Mouse (Mus musculus) limb, embryonic 10.5 days (tissue): ENCODE measurements around the gene Vezf1. TPM values are rescaled to one million over a fixed set of nuclear protein-coding genes. Genes with fewer than 3 reads are reported as not detected.
A peak's percentile ranks its signal among the peaks of the same experiment; 100 is the strongest.

Experiments
- DNase-seq: peaks from one replicate; pipeline ENCODE4 v3.0.0-alpha.2; 2017; ENCODE audit warnings: low spot score
- H3K27ac ChIP-seq: fragments of 300-500 bp; sonication (generic); 2 replicates; pipeline ENCODE4 v1.5.1; 2016; ENCODE audit warnings: mild to moderate bottlenecking
- H3K27me3 ChIP-seq: fragments of 300-500 bp; sonication (generic); 2 replicates; pipeline ENCODE4 v1.6.1; 2016; ENCODE audit warnings: low read depth, mild to moderate bottlenecking; ENCODE audit not compliant: poor library complexity, severe bottlenecking
- H3K36me3 ChIP-seq: fragments of 300-500 bp; sonication (generic); 2 replicates; pipeline ENCODE4 v1.6.1; 2016; ENCODE audit warnings: mild to moderate bottlenecking, moderate library complexity
- H3K4me1 ChIP-seq: fragments of 300-500 bp; sonication (generic); 2 replicates; pipeline ENCODE4 v1.6.1; 2016
- H3K4me3 ChIP-seq: fragments of 300-500 bp; sonication (generic); 2 replicates; pipeline ENCODE4 v1.5.1; 2016; ENCODE audit warnings: mild to moderate bottlenecking, moderate library complexity
- H3K9me3 ChIP-seq: fragments of 300-500 bp; sonication (generic); replicated peaks from 2 replicates; pipeline ENCODE4 v1.6.1; 2016; ENCODE audit warnings: mild to moderate bottlenecking
- WGBS: fragments of 180-500 bp; shearing (Covaris S2); methylation state at CpG from one replicate; pipeline ENCODE4 v1.1.7; 2016; 5-methylcytosine and 5-hydroxymethylcytosine counted together
- polyA plus RNA-seq: library from polyadenylated mRNA; unstranded; fragments of >200 nt; fragmentation: Nextera tagmentation; extraction: Ambion mirVana; gene quantifications from 2 replicates; pipeline ENCODE4 v1.2.1, GENCODE M21; 2016

Gene Vezf1
- polyA plus RNA-seq, 1 experiment from 2014 or later = 59.2 TPM

DNA sequence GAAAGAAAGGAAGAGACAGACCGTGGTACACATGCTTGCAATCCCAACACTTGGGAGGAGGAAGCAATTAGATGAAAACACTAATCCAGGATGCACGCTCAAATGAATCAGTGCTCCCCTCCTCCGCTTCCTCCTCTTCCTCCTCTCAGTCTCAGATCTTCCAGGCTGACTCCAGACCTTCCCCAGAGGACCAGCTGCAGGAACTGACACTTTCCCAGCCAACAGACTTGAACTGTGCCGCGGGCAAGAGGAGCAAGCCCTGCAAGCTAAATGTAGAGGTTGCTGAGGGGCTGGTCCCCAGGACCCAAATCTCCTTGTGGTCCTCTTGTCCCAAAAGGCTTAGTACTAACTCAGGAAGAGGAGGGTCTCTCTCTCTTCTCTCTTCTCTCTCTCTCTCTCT is 21.1 kb downstream of the Vezf1 start:
- H3K27ac ChIP-seq = no peak overlapping the region
- no peaks in the 10 kb centered on the region for H3K27me3 ChIP-seq
- peaks cover 14% of the 10 kb centered on the region for H3K36me3 ChIP-seq
- H3K9me3 ChIP-seq = no peaks in the 10 kb centered on the region
- H3K4me1 ChIP-seq = peaks cover 21% of the 10 kb centered on the region
- no peak for DNase-seq
- WGBS = 63% methylated on average over 5 of the region's 5 CpGs
- H3K4me3 ChIP-seq = no peak overlapping the region

DNA sequence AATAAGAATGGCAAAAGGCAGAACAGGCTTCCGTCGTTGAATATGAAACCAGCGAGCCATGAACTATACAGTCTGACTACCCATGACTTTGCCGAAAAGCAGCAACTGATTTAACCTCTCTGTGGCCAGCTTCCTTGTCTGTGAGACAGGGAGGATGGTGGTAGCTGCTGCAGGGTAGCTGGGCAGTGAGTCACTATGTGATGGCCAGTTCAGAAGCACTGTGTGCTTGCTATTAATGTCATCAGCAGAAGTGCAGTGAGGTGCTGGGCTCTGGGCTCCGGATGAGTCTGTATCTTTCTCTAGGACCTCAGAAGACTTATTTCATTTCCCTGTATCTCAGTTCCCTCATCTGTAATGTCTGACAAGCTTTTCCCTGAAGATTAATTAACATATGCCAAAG is 22.2 kb downstream of the Vezf1 start:
- H3K9me3 ChIP-seq = no peaks in the 10 kb centered on the region
- peaks cover 21% of the 10 kb centered on the region for H3K4me1 ChIP-seq
- H3K27ac ChIP-seq = no peak overlapping the region
- no peaks in the 10 kb centered on the region for H3K27me3 ChIP-seq
- WGBS = 87% methylated on average over 5 of the region's 5 CpGs
- no peak for DNase-seq
- H3K36me3 ChIP-seq = peaks cover 2% of the 10 kb centered on the region
- no peak overlapping the region for H3K4me3 ChIP-seq

- Histone ChIP-seq H3K4me3 (no peak overlapping the region), H3K36me3 (no peaks in the 10 kb centered on the region), H3K27ac (no peak overlapping the region), H3K27me3 (peaks cover 7% of the 10 kb centered on the region; the same call in 1 of the 2 replicates), H3K9me3 (no peaks in the 10 kb centered on the region), H3K4me1 (peaks cover 13% of the 10 kb centered on the region)
- WGBS = 96% methylated on average over 1 of the region's 1 CpGs
- no peak for DNase-seq
These were observed 23.9 kb downstream of the Vezf1 start for GRCm38 (mm10) chr11:88091949-88092348.

DNA sequence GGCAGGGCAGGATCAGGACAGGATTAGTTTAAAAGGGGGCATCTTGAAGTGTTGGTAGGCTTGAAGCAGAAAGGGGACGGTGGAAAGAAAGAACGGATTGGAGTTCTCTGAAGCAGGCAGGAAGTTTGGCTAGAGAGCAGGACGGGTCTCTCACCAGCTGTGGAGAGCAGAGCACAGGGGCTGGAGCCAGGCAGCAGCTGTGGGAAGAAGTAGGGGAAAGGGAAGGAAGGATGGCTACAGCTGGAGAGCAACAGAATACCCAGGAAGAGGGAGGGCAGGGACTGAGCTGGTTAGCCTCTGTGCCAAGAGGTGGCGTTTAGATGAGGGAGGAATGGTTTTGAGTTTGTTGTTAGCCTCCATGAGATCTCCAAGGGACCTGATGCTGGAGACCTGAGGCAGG is 29.1 kb downstream of the Vezf1 start:
- Histone ChIP-seq H3K4me3 (0 out of 2 replicates have a peak overlapping the region, but pooled peaks have one; percentile 6), H3K4me1 (peaks cover 45% of the 10 kb centered on the region)
- WGBS = 28% methylated on average over 4 of the region's 4 CpGs

GRCm38 (mm10) chr11:88098021-88098729 is 30.1 kb downstream of the Vezf1 start, which contains the start of gene Cuedc1:
Gene Cuedc1 (plus strand): TSS chr11:88098058.
- H3K27me3 ChIP-seq = peaks cover 25% of the 10 kb centered on the region
- peak within 1 kb of the TSS; percentile 100 for H3K27ac ChIP-seq
- no peaks in the 10 kb centered on the region; the same call in 1 of the 2 replicates for H3K36me3 ChIP-seq
- DNase-seq = no peak
- WGBS = 28% methylated on average over 17 of the region's 17 CpGs
- no peaks in the 10 kb centered on the region for H3K9me3 ChIP-seq
- H3K4me1 ChIP-seq = peaks cover 45% of the 10 kb centered on the region
- H3K4me3 ChIP-seq = peak within 1 kb of the TSS; percentile 96

More for the DNA sequence above, 29.1 kb downstream of the Vezf1 start:
- Histone ChIP-seq H3K9me3 (no peaks in the 10 kb centered on the region), H3K27ac (no peak overlapping the region), H3K36me3 (no peaks in the 10 kb centered on the region; the same call in 1 of the 2 replicates), H3K27me3 (peaks cover 25% of the 10 kb centered on the region)
- no peak for DNase-seq

DNA sequence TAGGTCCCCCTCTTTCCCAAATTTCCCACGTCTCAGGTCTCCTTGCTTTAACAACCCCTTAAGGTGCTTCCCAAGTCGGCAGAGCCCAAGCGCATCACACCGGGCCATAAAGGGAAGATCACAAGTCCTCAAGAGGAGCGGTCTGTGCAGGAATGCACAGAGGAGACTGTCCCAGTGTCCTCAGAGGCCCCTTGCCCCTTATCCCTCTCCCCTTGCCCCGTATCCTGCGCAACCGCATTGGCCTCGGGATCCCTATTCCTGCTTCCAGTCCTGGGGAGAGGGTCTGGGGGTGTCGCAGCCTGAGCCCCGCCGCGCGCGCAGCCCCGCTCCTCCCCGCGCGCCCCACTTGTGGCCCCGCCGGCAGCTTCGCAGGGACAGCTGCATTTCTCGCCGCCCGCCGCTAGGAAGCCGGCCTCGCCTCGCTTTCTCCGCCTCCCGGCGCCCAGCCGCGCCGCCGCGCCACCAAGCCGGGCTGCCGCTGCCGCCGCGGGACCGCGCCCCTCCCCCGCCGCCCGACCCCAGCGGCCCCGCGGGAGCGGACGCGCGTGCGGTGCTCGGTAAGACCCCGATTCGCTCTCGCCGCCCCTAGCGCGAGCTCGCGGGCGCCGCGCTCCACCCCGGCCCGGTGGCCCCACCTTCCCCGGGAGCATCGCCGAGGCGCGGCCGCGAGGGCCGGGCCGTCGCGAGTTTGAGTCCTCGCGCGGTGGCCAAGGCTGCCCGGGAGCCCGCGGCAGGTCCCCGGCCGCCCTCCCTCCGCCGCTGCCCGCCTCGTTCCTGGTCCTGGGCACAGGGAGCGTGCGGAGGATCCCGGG is 30.9 kb downstream of the Vezf1 start:
- H3K9me3 ChIP-seq = no peaks in the 10 kb centered on the region
- no peaks in the 10 kb centered on the region; the same call in 1 of the 2 replicates for H3K36me3 ChIP-seq
- WGBS = 4% methylated on average over 91 of the region's 95 CpGs
- DNase-seq = peak; percentile 87
- H3K4me3 ChIP-seq = peak overlapping the region; percentile 96
- H3K27me3 ChIP-seq = peaks cover 25% of the 10 kb centered on the region
- peak overlapping the region; percentile 100 for H3K27ac ChIP-seq
- H3K4me1 ChIP-seq = peaks cover 46% of the 10 kb centered on the region

DNA sequence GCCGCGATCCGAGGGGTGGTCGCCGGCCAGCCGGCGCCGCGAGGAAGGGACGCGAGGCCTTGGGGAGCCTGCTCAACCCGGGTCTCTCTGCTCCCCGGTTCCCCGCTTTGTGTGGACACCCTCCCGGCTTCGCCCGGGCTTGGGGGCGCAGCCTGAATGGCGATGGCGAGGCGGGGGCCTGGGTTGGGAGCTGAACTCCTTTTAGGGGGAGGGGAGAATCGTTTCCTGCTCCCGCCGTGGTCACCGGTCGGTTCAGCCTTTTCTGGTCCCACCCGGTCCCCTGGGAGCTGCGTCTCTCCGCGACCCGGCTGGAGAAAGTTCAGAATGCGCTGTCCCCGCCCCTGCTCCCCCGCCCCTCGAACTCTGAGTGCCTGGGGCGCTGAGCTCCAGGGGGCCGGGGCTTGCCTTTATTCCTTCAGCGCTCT is 31.5 kb downstream of the Vezf1 start:
- Histone ChIP-seq H3K4me3 (peak overlapping the region; percentile 96), H3K4me1 (peaks cover 52% of the 10 kb centered on the region), H3K9me3 (no peaks in the 10 kb centered on the region), H3K27ac (peak overlapping the region; percentile 100), H3K27me3 (peaks cover 25% of the 10 kb centered on the region), H3K36me3 (no peaks in the 10 kb centered on the region; the same call in 1 of the 2 replicates)
- peak; percentile 79 for DNase-seq
- under 1% methylated on average over 37 of the region's 38 CpGs for WGBS

DNA sequence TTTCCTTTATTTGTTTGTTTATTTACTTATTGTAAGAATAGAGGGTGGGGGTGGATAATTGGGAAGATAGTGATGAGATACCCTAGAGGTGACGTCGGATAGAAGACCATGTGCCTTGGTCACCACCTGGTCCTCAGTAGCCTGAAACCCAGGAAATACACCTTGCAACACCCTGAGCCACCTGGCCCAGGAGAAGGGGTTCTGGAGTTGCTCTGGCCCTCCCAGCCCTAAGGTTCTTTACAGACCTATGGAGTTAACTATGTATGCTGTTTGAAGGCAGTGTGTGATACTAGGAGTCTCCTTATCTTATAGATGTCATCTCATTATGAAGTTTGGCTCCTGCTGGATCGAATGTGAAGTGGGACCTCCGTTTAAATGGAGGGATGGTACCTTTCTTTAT is 32.1 kb downstream of the Vezf1 start:
- H3K27ac ChIP-seq = peak overlapping the region; percentile 100; the same call in 1 of the 2 replicates
- peaks cover 53% of the 10 kb centered on the region for H3K4me1 ChIP-seq
- H3K36me3 ChIP-seq = no peaks in the 10 kb centered on the region; the same call in 1 of the 2 replicates
- H3K4me3 ChIP-seq = peak overlapping the region; percentile 96
- no peak for DNase-seq
- peaks cover 25% of the 10 kb centered on the region for H3K27me3 ChIP-seq
- no peaks in the 10 kb centered on the region for H3K9me3 ChIP-seq
- 33% methylated on average over 4 of the region's 4 CpGs for WGBS

DNA sequence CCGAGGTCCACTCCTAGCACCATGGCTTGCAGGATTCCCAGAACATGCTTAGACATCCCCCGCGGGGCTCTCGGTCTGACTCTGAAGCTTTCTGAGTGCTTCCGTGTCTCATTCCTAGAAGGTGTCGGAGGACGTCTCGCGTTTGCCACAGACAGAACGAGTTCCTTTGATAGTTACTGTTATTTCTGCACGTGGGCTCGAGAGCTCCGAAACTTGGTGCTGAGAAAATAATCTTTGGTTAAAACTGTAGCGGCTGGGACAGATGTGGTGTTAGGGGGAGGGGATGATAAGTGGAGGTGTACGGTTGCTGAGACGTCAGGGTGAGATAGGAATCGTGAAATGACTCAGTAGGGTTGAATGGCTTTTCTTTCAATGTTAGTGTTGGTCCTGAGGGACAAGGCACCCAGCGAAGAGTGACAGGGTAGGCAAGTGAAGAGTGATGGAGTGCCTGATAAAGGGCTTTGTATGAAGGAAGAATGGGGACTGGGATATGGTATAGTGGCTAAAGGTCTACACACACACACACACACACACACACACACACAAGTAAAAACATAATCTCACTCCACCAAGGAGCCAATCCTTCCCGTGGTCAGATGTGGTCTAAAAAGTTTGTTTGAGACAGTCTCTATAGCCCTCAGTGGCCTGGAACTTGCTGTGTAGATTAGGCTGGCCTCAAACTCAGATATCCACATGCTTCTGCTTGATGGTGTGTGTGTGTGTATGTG is 35.3 kb downstream of the Vezf1 start:
- Histone ChIP-seq H3K4me1 (peaks cover 59% of the 10 kb centered on the region), H3K9me3 (no peaks in the 10 kb centered on the region), H3K4me3 (no peak overlapping the region), H3K36me3 (no peaks in the 10 kb centered on the region; the same call in 1 of the 2 replicates), H3K27ac (no peak overlapping the region), H3K27me3 (peaks cover 3% of the 10 kb centered on the region; the same call in 1 of the 2 replicates)
- WGBS = 90% methylated on average over 19 of the region's 19 CpGs
- no peak for DNase-seq

GRCm38 (mm10) chr11:88105494-88106291 is 37.6 kb downstream of the Vezf1 start:
- WGBS = 78% methylated on average over 6 of the region's 6 CpGs
- Histone ChIP-seq H3K4me3 (no peak overlapping the region), H3K27me3 (no peaks in the 10 kb centered on the region), H3K4me1 (peaks cover 58% of the 10 kb centered on the region), H3K9me3 (no peaks in the 10 kb centered on the region), H3K27ac (no peak overlapping the region), H3K36me3 (no peaks in the 10 kb centered on the region; the same call in 1 of the 2 replicates)
- DNase-seq = no peak

- Histone ChIP-seq H3K27me3 (no peaks in the 10 kb centered on the region), H3K36me3 (no peaks in the 10 kb centered on the region; the same call in 1 of the 2 replicates), H3K4me3 (no peak overlapping the region), H3K27ac (no peak overlapping the region), H3K9me3 (no peaks in the 10 kb centered on the region), H3K4me1 (peaks cover 56% of the 10 kb centered on the region)
- no peak for DNase-seq
- 81% methylated on average over 8 of the region's 8 CpGs for WGBS
These were observed 38.1 kb downstream of the Vezf1 start for GRCm38 (mm10) chr11:88106292-88106554.

- 0 out of 2 replicates have a peak overlapping the region, but pooled peaks have one; percentile 46 for H3K27ac ChIP-seq
- H3K27me3 ChIP-seq = no peaks in the 10 kb centered on the region
- 79% methylated on average over 4 of the region's 4 CpGs for WGBS
- H3K36me3 ChIP-seq = no peaks in the 10 kb centered on the region
- H3K4me1 ChIP-seq = peaks cover 66% of the 10 kb centered on the region
- no peak for DNase-seq
- no peak overlapping the region for H3K4me3 ChIP-seq
- no peaks in the 10 kb centered on the region for H3K9me3 ChIP-seq
These were observed 39.3 kb downstream of the Vezf1 start for GRCm38 (mm10) chr11:88107365-88107764.
